Mouse (Mus musculus): ENCODE measurements around the gene St6galnac3. TPM values are rescaled to one million over a fixed set of nuclear protein-coding genes. Genes with fewer than 3 reads are reported as not detected.

The St6galnac3 gene
- polyA plus RNA-seq, 1 experiment from 2014 or later, result 15.8 TPM

GRCm38 (mm10) chr3:153276830-153277388 lies 448.1 kb downstream of the St6galnac3 start:
- 58% methylated on average over 16 of the region's 16 CpGs for WGBS
- Histone ChIP-seq H3K4me3 (no peak overlapping the region), H3K9me3 (replicated peaks) (peaks cover 8% of the 10 kb centered on the region), H3K27ac (no peak overlapping the region), H3K27me3 (no peaks in the 10 kb centered on the region), H3K36me3 (no peaks in the 10 kb centered on the region), H3K4me1 (replicated peaks) (peaks cover 11% of the 10 kb centered on the region; the same call in 1 of the 2 replicates), H3K9ac (no peak overlapping the region), H3K4me2 (no peak overlapping the region)
- ATAC-seq (replicated peaks; ENCODE audit: insufficient number of reproducible peaks, insufficient read depth, low FRiP score, low read depth), result no peak

GRCm38 (mm10) chr3:153276101-153276829 lies 448.7 kb downstream of the St6galnac3 start:
- 78% methylated on average over 8 of the region's 8 CpGs for WGBS
- H3K9me3 ChIP-seq (replicated peaks), result peaks cover 8% of the 10 kb centered on the region
- no peak overlapping the region for H3K4me3 ChIP-seq
- no peak for ATAC-seq (replicated peaks; ENCODE audit: insufficient number of reproducible peaks, insufficient read depth, low FRiP score, low read depth)
- H3K4me2 ChIP-seq, result no peak overlapping the region
- H3K36me3 ChIP-seq, result no peaks in the 10 kb centered on the region
- peaks cover 11% of the 10 kb centered on the region; the same call in 1 of the 2 replicates for H3K4me1 ChIP-seq (replicated peaks)
- no peak overlapping the region for H3K9ac ChIP-seq
- H3K27me3 ChIP-seq, result no peaks in the 10 kb centered on the region
- H3K27ac ChIP-seq, result no peak overlapping the region

- H3K9ac ChIP-seq, result no peak overlapping the region
- no peak overlapping the region for H3K27ac ChIP-seq
- H3K4me1 ChIP-seq (replicated peaks), result 0 out of 2 replicates have a peak, but pooled peaks cover 4% of the 10 kb centered on the region
- H3K4me2 ChIP-seq, result no peak overlapping the region
- no peaks in the 10 kb centered on the region for H3K36me3 ChIP-seq
- no peaks in the 10 kb centered on the region for H3K27me3 ChIP-seq
- H3K9me3 ChIP-seq (replicated peaks), result peaks cover 8% of the 10 kb centered on the region
- H3K4me3 ChIP-seq, result no peak overlapping the region
- 15% methylated on average over 1 of the region's 1 CpGs for WGBS
- no peak for ATAC-seq (replicated peaks; ENCODE audit: insufficient number of reproducible peaks, insufficient read depth, low FRiP score, low read depth)
Measured at GRCm38 (mm10) chr3:153272241-153272640, 452.7 kb downstream of the St6galnac3 start.

GRCm38 (mm10) chr3:153267397-153267796 lies 457.6 kb downstream of the St6galnac3 start:
- ATAC-seq (replicated peaks; ENCODE audit: insufficient number of reproducible peaks, insufficient read depth, low FRiP score, low read depth), result no peak
- Histone ChIP-seq H3K9me3 (replicated peaks) (no peaks in the 10 kb centered on the region), H3K4me1 (replicated peaks) (no peaks in the 10 kb centered on the region), H3K4me2 (no peak overlapping the region), H3K36me3 (no peaks in the 10 kb centered on the region), H3K27ac (no peak overlapping the region), H3K9ac (no peak overlapping the region), H3K27me3 (no peaks in the 10 kb centered on the region), H3K4me3 (no peak overlapping the region)
- WGBS, result 55% methylated on average over 8 of the region's 8 CpGs

GRCm38 (mm10) chr3:153261985-153262384 lies 463.0 kb downstream of the St6galnac3 start:
- no peak overlapping the region for H3K4me2 ChIP-seq
- no peak overlapping the region for H3K4me3 ChIP-seq
- H3K4me1 ChIP-seq (replicated peaks), result no peaks in the 10 kb centered on the region
- WGBS, result 85% methylated on average over 5 of the region's 5 CpGs
- no peaks in the 10 kb centered on the region for H3K9me3 ChIP-seq (replicated peaks)
- no peak overlapping the region for H3K27ac ChIP-seq
- no peaks in the 10 kb centered on the region for H3K36me3 ChIP-seq
- no peaks in the 10 kb centered on the region for H3K27me3 ChIP-seq
- H3K9ac ChIP-seq, result no peak overlapping the region
- ATAC-seq (replicated peaks; ENCODE audit: insufficient number of reproducible peaks, insufficient read depth, low FRiP score, low read depth), result no peak; the same call in 1 of the 2 replicates

GRCm38 (mm10) chr3:153260225-153260933 lies 464.6 kb downstream of the St6galnac3 start:
- Histone ChIP-seq H3K9me3 (replicated peaks) (no peaks in the 10 kb centered on the region), H3K36me3 (no peaks in the 10 kb centered on the region), H3K27me3 (no peaks in the 10 kb centered on the region), H3K4me2 (no peak overlapping the region), H3K4me1 (replicated peaks) (no peaks in the 10 kb centered on the region), H3K9ac (no peak overlapping the region), H3K4me3 (no peak overlapping the region), H3K27ac (no peak overlapping the region)
- 63% methylated on average over 7 of the region's 7 CpGs for WGBS
- ATAC-seq (replicated peaks; ENCODE audit: insufficient number of reproducible peaks, insufficient read depth, low FRiP score, low read depth), result no peak

- Histone ChIP-seq H3K9ac (no peak overlapping the region), H3K27ac (no peak overlapping the region), H3K36me3 (no peaks in the 10 kb centered on the region), H3K4me1 (replicated peaks) (no peaks in the 10 kb centered on the region), H3K4me2 (no peak overlapping the region), H3K27me3 (no peaks in the 10 kb centered on the region), H3K4me3 (no peak overlapping the region), H3K9me3 (replicated peaks) (no peaks in the 10 kb centered on the region)
- 77% methylated on average over 8 of the region's 8 CpGs for WGBS
- ATAC-seq (replicated peaks; ENCODE audit: insufficient number of reproducible peaks, insufficient read depth, low FRiP score, low read depth), result no peak
Measured at GRCm38 (mm10) chr3:153255910-153256309, 469.1 kb downstream of the St6galnac3 start.

- Histone ChIP-seq H3K27me3 (no peaks in the 10 kb centered on the region), H3K9me3 (replicated peaks) (no peaks in the 10 kb centered on the region), H3K27ac (no peak overlapping the region), H3K4me3 (no peak overlapping the region), H3K4me2 (no peak overlapping the region), H3K36me3 (no peaks in the 10 kb centered on the region), H3K9ac (no peak overlapping the region), H3K4me1 (replicated peaks) (no peaks in the 10 kb centered on the region)
- no peak for ATAC-seq (replicated peaks; ENCODE audit: insufficient number of reproducible peaks, insufficient read depth, low FRiP score, low read depth)
- 87% methylated on average over 3 of the region's 3 CpGs for WGBS
Measured at GRCm38 (mm10) chr3:153251653-153252052, 473.3 kb downstream of the St6galnac3 start.

GRCm38 (mm10) chr3:153250598-153251257 lies 474.2 kb downstream of the St6galnac3 start:
- Histone ChIP-seq H3K27me3 (no peaks in the 10 kb centered on the region), H3K4me3 (no peak overlapping the region), H3K9me3 (replicated peaks) (no peaks in the 10 kb centered on the region), H3K27ac (no peak overlapping the region), H3K4me2 (no peak overlapping the region), H3K9ac (no peak overlapping the region), H3K36me3 (no peaks in the 10 kb centered on the region), H3K4me1 (replicated peaks) (no peaks in the 10 kb centered on the region)
- ATAC-seq (replicated peaks; ENCODE audit: insufficient number of reproducible peaks, insufficient read depth, low FRiP score, low read depth), result no peak; the same call in 1 of the 2 replicates
- WGBS, result 36% methylated on average over 9 of the region's 9 CpGs

- 71% methylated on average over 2 of the region's 2 CpGs for WGBS
- ATAC-seq (replicated peaks; ENCODE audit: insufficient number of reproducible peaks, insufficient read depth, low FRiP score, low read depth), result no peak
- no peaks in the 10 kb centered on the region for H3K9me3 ChIP-seq (replicated peaks)
- H3K36me3 ChIP-seq, result no peaks in the 10 kb centered on the region
- H3K9ac ChIP-seq, result no peak overlapping the region
- no peak overlapping the region for H3K27ac ChIP-seq
- no peaks in the 10 kb centered on the region for H3K4me1 ChIP-seq (replicated peaks)
- no peak overlapping the region for H3K4me2 ChIP-seq
- H3K27me3 ChIP-seq, result no peaks in the 10 kb centered on the region
- H3K4me3 ChIP-seq, result no peak overlapping the region
Measured at GRCm38 (mm10) chr3:153248866-153249265, 476.1 kb downstream of the St6galnac3 start.

- Histone ChIP-seq H3K36me3 (no peaks in the 10 kb centered on the region), H3K9ac (no peak overlapping the region), H3K4me1 (replicated peaks) (no peaks in the 10 kb centered on the region), H3K4me3 (no peak overlapping the region), H3K27me3 (no peaks in the 10 kb centered on the region), H3K27ac (no peak overlapping the region), H3K9me3 (replicated peaks) (no peaks in the 10 kb centered on the region), H3K4me2 (no peak overlapping the region)
- ATAC-seq (replicated peaks; ENCODE audit: insufficient number of reproducible peaks, insufficient read depth, low FRiP score, low read depth), result no peak
- WGBS, result 38% methylated on average over 4 of the region's 4 CpGs
Measured at GRCm38 (mm10) chr3:153248029-153248428, 476.9 kb downstream of the St6galnac3 start.
